Mouse (Mus musculus) T-helper 1 cell (primary cell): ENCODE results near the gene Nme7.

ENCODE experiments used
- in situ Hi-C: fragments of 300-600 bp; cut with MboI, MseI; formaldehyde crosslinking; loops from one replicate; pipeline ENCODE4 v1.15.1; 2025; ENCODE audit warnings: high pct_unique_total_duplicates

The Nme7 gene

DNA sequence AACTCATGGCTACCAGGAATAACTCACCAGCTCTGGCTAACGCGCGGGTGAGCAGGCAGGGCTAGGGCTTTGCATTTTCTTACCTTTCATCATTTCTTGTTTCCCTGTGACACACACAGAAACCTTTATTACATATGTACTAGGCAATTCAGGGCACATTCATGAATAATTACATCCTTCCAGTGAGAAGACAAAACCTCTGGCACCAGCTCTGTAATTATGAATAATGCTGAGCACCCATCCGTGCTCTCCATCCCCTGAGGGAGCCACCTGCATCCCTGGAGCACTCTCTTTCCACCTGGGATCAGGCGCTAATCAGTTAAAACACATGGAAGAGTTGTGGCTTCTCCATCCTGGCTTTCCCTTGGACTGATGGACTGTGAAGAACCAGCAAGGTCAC, at the start of gene Nme7:
Gene Nme7, plus strand, starts transcription at position 301 of the 400 bp plus-strand sequence.
- in situ Hi-C loops, result no loop called here

DNA sequence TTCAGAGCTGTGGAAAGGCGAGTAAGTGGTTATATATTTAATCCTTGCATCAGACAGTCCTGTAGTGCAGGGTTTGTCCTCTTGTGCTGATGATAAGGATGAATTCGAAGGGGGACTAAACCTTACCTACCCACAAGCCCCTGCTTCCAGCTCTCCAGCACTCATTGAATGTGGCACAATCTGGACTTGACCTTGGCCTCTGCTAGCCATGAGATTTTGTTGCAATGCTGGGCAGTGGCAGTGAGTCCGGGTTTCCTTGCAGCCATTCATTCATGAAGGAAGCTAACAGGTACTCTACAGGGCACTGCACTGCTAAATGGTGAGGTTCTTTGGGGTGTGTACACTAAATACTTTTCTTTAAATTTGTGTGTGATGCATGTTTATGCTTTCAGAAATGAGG, 49.1 kb upstream of the Nme7 start:
- in situ Hi-C loops, result no loop called here

DNA sequence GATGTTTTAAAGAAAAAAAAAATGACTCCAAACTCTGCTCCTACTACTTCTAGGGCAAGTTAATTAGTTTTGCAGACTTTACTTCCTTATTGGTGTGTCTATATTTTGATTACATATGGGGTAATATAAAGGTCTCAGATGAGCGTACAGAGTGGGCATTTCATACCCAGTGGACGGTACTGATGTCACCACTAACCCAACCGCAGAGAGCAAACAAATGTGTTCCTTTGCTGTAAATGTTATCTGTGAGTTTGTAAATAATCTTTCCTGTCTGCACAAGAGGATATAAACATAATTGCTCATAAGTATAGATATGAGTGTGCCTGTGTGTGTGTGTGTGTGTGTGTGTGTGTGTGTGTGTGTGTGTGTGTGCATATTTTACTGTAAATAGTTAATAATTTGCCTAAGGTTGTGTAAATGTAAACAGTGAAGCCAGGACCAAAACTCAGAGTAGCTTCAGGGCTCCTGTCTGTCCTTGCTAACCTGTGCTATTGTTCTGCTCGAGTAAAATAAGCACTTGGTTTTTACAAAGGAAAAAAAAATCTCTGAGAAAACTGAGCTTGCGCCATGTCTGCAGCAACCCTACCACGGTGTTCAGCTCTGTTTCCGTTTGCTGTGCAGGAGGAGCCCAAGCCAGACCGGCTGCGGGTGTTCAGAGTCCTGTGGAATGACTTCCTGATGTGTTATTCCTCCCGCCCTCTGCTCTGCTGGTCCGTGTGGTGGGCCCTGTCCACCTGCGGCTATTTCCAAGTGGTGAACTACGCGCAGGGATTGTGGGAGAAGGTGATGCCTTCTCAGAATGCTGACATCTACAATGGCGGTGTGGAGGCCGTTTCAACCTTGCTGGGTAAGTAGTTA, 43.5 kb upstream of the Nme7 start:
- in situ Hi-C loops, result no loop called here

DNA sequence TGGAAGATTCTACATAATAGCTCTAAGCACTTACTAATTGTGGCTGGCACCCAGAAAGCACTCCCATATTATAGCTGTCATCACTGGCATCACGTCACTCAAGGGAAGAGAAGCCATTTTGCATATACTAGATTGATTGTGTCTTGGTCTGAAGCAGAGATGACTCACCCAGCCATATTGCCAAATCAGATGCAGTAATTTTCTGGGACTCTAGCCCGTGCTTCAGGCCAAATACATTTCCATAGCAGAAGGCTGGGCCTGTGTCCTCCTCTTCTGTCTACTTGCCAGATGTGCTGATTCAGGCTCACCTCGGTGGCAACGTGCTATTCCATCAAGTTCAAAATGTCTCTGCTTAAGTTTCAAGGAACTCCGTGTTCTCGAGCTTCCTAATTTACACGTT, 42.4 kb upstream of the Nme7 start:
- in situ Hi-C loops, result no loop called here

DNA sequence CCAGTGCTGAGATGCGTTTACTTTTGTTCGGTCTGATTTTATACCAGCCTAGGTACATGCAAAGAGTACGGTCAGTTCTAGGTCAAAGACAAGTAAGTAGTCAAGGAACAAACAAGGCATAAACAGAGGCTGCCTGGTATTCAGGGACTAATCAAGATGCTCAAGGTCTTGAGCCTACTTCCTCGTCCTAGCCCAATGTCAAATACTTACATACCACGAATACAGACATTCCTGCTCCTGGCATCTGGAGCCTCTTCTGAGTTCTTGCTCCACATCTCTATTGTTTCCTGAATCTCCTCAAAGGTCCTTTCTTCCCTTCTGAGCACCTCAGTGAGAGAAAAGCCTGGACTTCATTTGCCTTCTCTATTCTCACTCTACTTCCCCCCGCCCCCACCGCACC, 33.0 kb upstream of the Nme7 start:
- in situ Hi-C loops, result loop anchor here (5.0 kb wide), 1 partner anchor 1574 kb away; no protein-coding TSS in a partner anchor

DNA sequence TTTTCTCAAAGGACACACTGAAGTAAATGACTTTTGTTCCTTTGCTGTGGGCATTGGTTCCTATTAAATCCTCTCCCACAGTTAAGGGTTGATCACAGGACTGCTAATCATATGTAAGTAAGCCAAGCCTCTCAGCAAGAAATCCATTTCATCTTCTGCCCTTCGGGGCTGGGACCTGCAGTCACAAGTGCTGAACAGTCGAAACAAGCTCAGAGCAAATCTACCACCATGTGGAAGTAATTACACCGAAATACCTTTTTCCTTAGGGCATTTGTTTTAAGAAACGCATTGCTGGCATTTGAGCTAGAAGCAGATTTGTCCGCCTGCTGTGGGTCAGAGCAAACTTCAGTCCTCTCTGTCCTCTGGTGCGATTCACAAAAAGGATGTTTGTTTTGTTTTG, 30.3 kb upstream of the Nme7 start:
- in situ Hi-C loops, result loop anchor here (5.0 kb wide), 1 partner anchor 1576 kb away; no protein-coding TSS in a partner anchor

DNA sequence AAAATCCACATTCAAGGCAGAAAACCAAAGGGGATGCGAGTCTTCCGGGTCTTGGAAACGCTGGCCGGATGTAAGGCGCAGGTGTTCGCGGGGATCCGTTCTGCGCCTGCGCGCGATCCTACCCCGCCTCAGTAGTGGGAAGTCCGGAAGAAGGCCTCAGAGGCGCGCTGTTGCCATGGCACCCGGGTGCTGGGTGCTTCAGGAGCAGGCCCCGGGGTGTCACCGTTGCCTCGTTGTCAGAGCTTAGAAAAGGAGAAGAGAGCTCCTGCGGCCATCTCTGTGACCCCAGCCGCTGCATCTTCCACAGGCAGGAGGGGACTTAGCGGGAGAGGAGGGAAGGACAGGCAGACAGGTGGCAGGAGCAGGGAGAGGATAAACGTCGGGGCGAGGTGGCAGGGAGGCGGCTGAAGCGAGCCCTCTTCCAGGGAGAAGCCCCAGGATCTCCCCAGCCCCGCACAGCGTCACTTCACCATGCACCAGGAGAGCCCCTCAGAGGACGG, 28.4 kb upstream of the Nme7 start, which contains the start of gene Ccdc181:
Gene Ccdc181, plus strand, starts transcription at position 131 of the 500 bp plus-strand sequence.
- in situ Hi-C loops, result no loop called here

DNA sequence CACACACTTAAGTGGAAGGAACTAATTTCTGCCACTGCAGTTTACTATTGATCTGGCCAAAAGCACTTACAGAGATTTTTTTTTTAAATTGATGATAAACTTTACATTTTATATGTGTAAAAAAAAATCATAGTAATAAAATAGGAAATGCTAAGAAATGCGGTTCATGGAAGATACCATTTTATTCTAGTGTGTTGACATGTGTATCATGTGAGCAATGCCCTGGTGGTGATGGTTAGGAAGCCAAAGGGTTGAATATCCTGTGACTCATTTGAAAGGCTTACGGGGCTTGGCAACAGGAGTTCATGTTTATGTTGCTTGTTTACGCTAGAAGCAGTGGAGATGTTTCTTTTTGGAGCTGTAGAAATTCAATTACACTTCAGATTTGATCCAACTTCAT, 27.4 kb upstream of the Nme7 start:
- in situ Hi-C loops, result no loop called here

DNA sequence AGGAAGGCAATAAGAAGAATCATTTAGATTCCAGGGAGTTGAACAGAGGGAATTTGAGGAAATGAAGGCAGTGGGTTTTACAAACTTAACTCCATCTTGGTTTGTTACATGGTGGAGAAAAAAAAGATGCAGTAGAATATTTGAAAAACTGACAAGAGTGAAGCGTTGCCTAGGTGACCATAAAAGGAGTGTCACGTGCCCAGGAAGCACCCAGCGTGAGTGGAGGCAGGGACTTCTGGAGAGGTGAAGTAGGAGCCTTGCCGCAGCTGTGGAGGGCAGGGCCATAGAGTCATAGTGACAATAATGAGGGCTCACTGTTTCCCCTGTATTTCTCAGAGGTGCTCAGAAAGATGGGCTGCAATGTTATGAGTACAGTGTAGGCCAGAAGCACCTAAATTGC, 24.6 kb upstream of the Nme7 start:
- in situ Hi-C loops, result no loop called here

DNA sequence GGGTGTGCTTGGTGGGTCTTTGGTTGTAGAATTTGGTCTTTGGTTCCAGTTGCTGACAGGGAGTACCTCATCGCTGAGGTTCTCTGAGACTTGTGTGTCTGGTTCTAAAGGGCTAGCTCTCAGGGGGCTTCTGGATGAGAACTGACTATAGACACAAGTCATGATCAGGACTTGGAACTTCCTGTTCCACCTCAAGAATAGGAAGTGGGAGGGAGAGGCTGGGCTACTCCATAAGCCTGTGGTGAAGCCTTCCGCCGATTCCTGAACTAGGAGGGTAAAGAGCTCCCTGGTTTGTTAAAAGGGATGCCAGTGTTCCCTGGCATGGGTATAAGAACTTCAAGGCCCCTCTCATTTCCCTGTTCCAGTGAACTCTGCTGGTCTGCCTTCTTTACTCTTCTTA, 19.9 kb upstream of the Nme7 start:
- in situ Hi-C loops, result no loop called here

DNA sequence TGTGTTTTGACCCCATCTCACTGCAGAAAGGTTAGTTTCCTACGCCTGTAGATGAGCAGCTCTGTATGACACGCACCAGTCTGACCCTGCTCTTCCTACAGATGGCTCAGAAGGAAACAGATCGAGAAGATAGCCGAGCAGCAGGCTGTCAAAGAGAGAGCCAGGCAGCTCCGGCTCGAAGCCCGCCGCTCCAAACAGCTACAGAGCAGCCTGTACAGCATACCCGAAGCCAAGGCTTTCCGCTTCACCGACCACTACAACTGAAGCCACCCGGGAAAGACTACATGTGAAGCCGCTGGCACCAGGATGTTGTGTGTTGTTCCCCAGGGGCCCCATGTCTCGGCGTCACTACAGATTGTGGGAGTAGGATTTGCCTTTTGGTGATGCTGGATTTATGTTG, 16.5 kb upstream of the Nme7 start:
- in situ Hi-C loops, result no loop called here

DNA sequence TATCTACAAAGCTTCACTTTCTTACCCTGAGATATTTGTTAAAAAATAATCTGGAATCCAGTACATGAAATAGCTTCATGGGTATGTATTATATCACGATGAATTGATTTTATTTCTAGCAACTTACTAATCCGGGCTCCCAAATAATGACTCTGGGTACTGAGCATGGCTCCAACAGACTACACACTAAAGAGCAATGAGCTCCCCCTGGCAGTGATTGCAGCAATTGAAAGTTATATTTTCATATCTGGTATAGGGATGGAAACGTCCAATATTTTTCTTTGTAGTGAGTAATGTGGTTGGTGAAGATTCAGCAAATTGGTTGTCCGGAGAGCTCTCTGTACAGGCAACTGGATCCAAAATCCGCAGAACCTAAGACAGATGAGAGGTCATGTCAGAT, 11.9 kb upstream of the Nme7 start:
- in situ Hi-C loops, result no loop called here

DNA sequence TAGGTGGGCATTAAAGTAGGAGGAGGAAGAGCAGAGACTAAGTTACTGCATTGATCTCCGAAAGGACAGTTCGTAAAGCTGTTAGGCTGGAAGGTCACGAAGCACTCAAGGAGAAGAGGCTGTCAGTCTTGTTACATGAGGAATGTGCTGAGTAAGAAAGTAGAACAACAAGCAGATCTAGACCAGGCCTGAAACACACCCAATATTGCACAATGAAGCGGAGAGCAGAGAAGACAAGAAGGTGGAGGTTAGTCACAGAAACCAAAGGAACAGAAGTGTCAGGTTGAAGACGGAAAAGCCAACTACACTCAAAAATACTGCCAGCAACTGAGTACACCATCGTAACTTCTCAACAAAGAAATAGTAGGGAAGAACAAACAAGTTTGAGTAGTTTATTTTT, 9.8 kb upstream of the Nme7 start:
- in situ Hi-C loops, result no loop called here

DNA sequence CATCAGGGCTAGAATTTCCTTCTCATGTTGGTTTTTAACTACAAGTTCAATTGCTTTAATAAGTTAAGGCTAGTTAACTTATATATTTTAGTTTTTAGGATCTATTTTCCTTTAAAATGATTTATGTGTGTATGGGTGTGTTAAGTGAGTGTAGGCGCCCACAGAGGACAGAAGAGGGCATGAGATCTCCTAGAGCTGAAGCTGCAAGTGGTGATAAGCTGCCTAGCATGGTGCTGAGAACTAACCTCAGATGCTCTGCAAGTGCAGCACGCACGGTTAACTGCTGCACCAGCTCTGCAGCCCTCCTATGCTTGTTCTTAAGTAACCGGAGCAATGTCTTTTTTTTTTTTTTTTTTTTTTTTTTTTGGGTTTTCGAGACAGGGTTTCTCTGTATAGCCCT, 7.4 kb upstream of the Nme7 start:
- in situ Hi-C loops, result no loop called here

DNA sequence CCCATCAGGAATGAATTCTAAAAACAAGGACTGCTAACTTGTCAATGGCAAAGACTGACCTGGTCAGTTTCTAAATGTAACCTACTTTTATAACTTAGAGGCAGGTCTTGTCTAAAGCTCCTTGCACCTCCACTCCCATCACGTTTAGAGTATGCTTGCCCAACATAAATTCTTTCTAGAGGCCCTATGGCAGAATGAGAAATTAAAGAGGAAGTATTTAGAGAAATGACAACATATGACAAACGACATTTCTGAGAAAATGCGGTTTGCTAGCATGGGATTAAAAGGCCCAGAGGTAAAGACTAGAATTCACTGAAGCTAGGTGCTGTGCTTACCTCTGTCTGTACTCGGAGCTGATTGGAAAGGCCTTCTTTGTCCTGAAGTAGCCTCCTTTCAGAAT, 2.0 kb upstream of the Nme7 start:
- in situ Hi-C loops, result no loop called here

DNA sequence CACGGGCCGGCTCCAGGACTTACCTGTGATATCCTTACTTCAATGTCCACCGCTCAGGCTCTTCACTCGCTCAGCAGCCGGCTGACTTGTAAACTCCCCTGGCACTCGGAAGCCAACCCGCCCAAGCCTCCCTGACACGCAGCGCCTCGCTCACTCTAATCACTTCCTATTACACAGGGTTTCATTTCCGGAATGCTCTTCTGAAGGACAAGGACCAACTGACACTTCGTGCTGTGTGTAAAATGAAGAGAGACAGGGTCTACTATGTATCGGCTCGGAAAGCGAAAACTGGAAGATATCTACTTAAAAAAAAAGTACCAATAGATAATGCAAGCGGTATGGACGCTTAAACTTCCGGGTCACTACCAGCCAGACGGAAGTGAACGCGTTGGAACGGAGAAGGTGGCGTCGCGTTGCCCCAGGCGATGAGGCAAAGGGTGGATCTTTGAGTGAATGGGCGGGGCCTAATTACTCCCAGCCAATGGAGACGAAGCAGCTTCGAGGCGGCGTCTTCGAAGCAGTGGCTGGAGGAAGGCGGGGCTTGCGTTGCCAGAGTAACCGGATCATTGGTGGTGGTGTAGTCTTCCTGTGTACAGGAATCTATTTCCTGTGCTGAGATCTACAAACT, 3.3 kb downstream of the Nme7 start, which contains the start of gene Blzf1:
Gene Blzf1, minus strand, starts transcription at position 366 of the 628 bp plus-strand sequence.
- in situ Hi-C loops, result no loop called here

DNA sequence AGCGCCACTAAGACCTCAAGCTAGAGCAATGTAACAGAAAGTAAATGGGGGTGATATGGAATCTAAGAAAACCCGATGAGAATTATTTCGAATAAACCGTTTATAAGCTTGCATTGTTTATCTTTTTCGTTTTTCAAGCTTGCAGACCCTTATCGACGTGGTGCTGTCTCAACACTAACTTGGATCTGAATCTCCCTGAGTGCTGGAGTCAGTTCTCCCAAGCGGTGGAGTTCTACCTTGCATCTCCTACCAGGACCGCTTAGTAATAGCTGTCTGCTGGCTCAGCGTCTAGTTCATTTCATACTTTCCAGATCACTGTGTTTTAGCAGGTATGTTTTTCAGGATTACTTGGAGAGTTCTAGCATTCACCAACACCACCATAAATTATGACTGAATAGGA, 4.0 kb downstream of the Nme7 start:
- in situ Hi-C loops, result no loop called here

DNA sequence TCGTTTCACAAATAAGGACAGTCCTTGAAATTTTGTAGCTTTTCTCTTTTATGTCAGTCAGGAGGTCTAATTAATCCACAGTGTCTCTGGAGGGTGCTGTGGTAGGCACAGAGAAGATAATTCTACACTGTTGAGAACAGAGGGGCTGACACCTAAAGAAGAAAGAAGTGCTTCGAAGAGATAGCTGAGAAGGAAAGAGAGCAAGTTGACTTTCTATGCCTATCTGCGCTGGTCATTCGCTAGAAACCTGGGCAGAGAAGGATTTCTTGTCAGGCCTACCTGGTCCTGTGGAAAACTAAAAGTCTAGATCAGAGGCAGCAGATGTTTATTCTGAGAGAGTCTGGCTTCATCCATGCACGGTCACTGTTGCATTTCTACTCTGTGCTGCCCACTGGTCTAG, 10.2 kb downstream of the Nme7 start:
- in situ Hi-C loops, result no loop called here

DNA sequence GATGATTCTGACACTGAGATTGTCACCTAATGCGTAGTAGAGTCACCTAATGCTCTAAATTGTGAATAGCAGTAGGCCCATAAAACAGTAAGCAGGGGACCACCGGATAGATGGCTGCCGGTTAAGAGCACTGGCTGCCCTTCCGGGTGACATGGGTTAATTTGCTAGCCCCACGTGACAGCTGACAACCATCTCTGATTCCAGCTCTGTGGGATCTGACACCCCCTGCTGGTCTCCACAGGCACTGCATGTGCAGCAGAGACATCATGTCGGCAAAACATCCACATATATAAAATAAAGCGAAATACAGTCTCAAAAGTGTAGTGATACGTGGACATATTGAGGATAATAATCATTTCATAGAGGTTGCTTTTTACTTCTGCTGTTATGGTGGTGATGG, 11.3 kb downstream of the Nme7 start:
- in situ Hi-C loops, result no loop called here

DNA sequence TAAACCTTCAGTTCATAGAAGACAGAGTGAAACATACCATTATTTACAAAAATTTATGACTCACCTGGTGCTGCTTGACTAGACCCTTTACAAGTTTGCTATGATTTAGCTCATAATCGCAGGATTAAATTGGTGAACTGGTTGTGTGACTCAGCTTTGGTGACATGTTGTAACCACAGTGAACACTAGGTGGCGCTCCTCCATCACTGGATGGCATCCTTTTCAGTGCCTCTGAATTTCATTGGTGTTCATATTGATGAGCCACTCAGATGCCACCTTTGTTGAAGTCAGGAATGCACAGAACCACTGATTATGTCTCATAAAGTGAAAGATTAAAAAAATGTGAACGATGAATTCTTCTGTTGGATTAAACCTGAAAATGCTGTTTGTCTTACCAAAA, 12.8 kb downstream of the Nme7 start:
- in situ Hi-C loops, result no loop called here

DNA sequence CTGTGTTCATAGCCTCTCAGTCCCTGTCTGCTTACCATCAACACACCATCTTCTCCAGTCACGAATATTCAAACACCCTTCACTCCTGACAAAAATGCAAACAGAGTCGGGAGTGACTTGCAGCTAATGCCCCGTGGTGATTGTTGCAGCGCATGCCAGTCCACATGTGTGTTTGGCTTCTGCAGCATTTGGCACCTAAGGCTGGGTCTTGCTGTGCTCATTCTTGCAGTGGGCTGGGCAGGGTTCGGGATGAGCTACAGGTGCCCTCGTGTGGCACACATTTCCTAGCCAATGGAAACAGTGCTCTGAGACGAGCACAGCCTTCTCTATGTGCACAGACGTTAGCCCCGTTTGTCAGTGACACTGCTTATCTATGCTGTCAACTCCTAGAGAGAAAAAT, 13.3 kb downstream of the Nme7 start:
- in situ Hi-C loops, result no loop called here

DNA sequence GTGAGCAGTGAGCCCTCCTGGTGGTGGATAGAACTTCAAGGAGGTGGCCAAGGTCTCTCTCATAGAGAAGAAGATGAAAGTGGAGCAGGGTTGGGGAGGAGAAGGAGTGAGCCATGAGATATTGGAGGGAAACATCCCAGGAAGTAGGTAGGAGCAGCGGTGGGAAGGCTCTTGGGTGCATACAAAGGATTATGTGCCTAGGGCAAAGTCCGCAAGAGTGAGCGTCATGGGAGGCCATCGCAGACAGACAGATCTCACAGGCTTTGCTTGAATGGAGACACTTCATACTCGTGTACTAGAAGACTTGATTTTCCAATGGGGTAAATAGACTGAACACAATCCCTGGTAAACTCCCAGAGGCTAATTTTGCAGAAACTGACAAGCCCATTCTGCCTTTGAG, 14.6 kb downstream of the Nme7 start:
- in situ Hi-C loops, result no loop called here
